Mouse (Mus musculus) spleen, postnatal 4 days (tissue): ENCODE measurements around the gene Rasal1.

Source experiments
- DNase-seq, 2 experiments: peaks; one replicate each; pipeline ENCODE4 v3.0.0; 2022; ENCODE audit warnings: low spot score in 2 of 2

Rasal1 gene

GRCm38 (mm10) chr5:120721005-120721404 lies 72.4 kb downstream of the Rasal1 start:
- DNase-seq: no peak

- no peak for DNase-seq
These were observed 77.3 kb downstream of the Rasal1 start for GRCm38 (mm10) chr5:120725811-120726455.
